Mouse (Mus musculus) megakaryocyte, embryonic 14.5 days (primary cell): Measurements from ENCODE around the gene Zfp853.

ENCODE experiments used
- FLI1 ChIP-seq: IDR thresholded peaks from 2 replicates; pipeline ENCODE4 v1.6.1; 2012; ENCODE audit warnings: low read length, inconsistent platforms, mixed read lengths
- GATA1 ChIP-seq: IDR thresholded peaks from 3 replicates; pipeline ENCODE4 v1.6.1; 2012; ENCODE audit warnings: mixed read lengths, low read length, inconsistent platforms, borderline replicate concordance

DNA sequence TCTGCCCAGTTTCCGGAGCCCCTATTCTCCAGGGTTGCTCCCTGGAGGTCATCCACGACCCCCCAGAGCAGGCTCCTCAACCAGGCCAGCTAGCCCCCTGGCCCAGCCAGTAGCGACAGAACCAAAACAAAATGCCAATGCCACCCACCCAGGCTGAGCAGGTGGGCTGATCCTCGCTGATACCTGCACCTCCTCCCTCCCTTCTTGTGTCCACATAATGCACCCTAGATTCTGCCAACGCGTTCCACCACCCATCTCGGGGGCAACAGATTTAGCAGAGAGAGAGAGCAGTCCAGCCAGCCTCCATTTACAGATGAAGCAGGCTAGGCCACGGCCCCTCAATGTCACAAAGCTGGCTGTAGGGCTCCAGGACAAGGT is 24.4 kb downstream of the Zfp853 start:
- TF ChIP-seq GATA1 (no peak), FLI1 (no peak)
